Mouse (Mus musculus) neutrophil, adult 59 days (primary cell): ENCODE measurements around the gene Cubn. TPM values are rescaled to one million over a fixed set of nuclear protein-coding genes. Genes with fewer than 3 reads are reported as not detected.

Source experiments
- total RNA-seq, 2 experiments: library from RNA; stranded (reverse); gene quantifications; 1 replicate in 1 of 2; 2 replicates in 1 of 2; pipeline ENCODE4 v1.2.4; 2023

The Cubn gene
- not detected for total RNA-seq

DNA sequence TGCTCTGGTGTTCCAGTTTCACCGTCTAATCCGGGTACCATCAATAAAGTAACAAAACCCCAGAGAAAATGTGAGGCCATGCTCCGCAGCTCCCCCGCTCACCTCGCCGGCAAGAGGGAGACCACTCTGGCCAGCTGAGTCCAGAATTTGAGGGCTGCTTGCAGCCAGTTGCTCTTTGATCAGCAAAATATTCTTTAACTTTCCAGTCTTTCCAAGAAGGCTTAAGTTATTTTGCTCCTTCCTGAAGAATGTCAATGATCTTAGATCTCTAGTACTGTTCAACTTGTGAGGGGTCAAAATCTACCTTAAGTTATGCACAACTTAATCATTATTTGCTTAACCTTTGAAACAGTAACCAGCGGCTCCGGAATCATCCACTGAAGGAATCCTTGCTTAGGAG lies at the start of gene Cubn:
Gene Cubn, minus strand, starts transcription at position 80 of the 400 bp plus-strand sequence.

DNA sequence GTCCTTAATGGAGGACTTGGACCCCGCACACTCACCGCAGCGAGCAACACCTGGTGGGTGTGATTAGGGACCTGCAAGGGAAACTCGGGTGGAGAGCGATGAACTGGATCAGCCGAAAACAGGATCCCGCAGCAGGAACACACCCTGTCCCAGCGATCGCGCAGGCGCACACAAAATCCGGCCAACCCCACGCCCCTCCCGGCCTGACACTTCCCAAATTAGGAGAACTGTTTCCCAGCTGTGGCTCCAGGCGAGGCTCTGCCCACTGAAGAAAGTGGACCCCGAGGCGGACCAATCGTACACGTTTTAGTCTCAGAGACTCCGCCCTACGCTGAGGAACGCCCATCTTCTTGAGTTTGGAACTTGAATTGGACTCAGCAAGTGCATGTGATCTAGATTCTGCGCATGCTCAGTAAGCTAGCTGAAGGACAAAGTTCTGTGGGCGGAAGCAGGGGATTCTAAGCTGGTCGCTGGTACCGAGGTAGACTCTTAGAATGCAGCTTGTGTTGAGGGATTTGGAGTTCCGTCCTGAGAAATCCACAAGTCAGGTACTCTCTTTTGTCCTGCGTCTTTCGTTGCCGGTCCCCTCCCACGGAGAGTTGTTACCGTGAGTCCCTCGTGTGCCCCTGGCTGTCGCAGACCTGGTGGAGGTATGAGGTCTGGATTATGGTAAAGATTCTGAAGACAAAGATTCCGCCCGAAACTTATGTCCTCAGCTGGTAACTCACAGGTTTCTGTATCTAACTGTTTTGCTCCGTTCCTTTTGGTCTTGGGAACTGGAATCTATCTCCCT lies 220.3 kb downstream of the Cubn start, which contains the start of gene Rsu1:
Gene Rsu1, minus strand, starts transcription at position 251 of the 793 bp plus-strand sequence.

Other genes starting within 250 kb of the Cubn start
- gene Rsu1, start 220.4 kb downstream of the Cubn start, total RNA-seq, result 100 to 1,000 TPM; 123 to 139 TPM
- gene Trdmt1, start 52.9 kb upstream of the Cubn start, total RNA-seq, result 10 to 100 TPM in 1 of 2 experiments, 1 to 10 TPM in 1; 8.3 to 11.7 TPM
- 1,000 to 10,000 TPM; 1,496 to 1,627 TPM for gene Vim, start 82.1 kb upstream of the Cubn start, total RNA-seq